Mouse (Mus musculus) olfactory bulb, adult 2 months (tissue): ENCODE data around the gene Guk1. TPM values are rescaled to one million over a fixed set of nuclear protein-coding genes. Genes with fewer than 3 reads are reported as not detected.

Experiments
- H3K27ac ChIP-seq: fragments of 200-500 bp; 2 replicates; pipeline ENCODE4 v1.5.1; 2012; ENCODE audit warnings: low read depth, low read length; ENCODE audit not compliant: insufficient read depth
- H3K4me1 ChIP-seq: fragments of 200-500 bp; 2 replicates; pipeline ENCODE4 v1.6.1; 2012; ENCODE audit warnings: low read length; ENCODE audit not compliant: control insufficient read depth, insufficient read depth
- H3K4me3 ChIP-seq: fragments of 200-500 bp; 2 replicates; pipeline ENCODE4 v1.5.1; 2012; ENCODE audit warnings: mild to moderate bottlenecking, low read depth, low read length, moderate library complexity; ENCODE audit not compliant: insufficient read depth
- CTCF ChIP-seq: fragments of 200-500 bp; IDR thresholded peaks from 2 replicates; pipeline ENCODE4 v1.5.1; 2012; ENCODE audit warnings: low read depth, mild to moderate bottlenecking, low read length, moderate library complexity; ENCODE audit not compliant: insufficient read depth
- POLR2A ChIP-seq: fragments of 200-500 bp; IDR thresholded peaks from 2 replicates; pipeline ENCODE4 v1.6.1; 2012; ENCODE audit warnings: mild to moderate bottlenecking, low read depth, low read length, moderate library complexity; ENCODE audit not compliant: insufficient read depth
- WGBS: fragments of 180-500 bp; shearing (Covaris S2); methylation state at CpG from one replicate; pipeline ENCODE4 v1.1.7; 2018; 5-methylcytosine and 5-hydroxymethylcytosine counted together
- polyA plus RNA-seq: library from polyadenylated mRNA; stranded (reverse); fragments of >200 nt; gene quantifications from 2 replicates; pipeline ENCODE4 v1.2.4, GENCODE M21; 2012; ENCODE audit warnings: low replicate concordance; ENCODE audit not compliant: missing spikeins, insufficient read depth, insufficient read length

The Guk1 gene
- polyA plus RNA-seq, 1 experiment: not detected

GRCm38 (mm10) chr11:59176475-59176874, 15.5 kb downstream of the Guk1 start:
- WGBS: 6% methylated on average over 48 of the region's 48 CpGs
- H3K4me3 ChIP-seq: no peak overlapping the region
- TF ChIP-seq POLR2A (no peak), CTCF (no peak)
- no peak overlapping the region for H3K27ac ChIP-seq
- H3K4me1 ChIP-seq: no peaks in the 10 kb centered on the region

- TF ChIP-seq CTCF: no peak
- TF ChIP-seq POLR2A: no peak
- H3K4me1 ChIP-seq: no peaks in the 10 kb centered on the region
- no peak overlapping the region for H3K27ac ChIP-seq
- 69% methylated on average over 6 of the region's 6 CpGs for WGBS
- H3K4me3 ChIP-seq: no peak overlapping the region
Observed at GRCm38 (mm10) chr11:59174189-59174838, 17.7 kb downstream of the Guk1 start.

- no peaks in the 10 kb centered on the region for H3K4me1 ChIP-seq
- H3K4me3 ChIP-seq: no peak overlapping the region
- H3K27ac ChIP-seq: no peak overlapping the region
- no peak for TF ChIP-seq POLR2A
- no peak for TF ChIP-seq CTCF
- 70% methylated on average over 4 of the region's 4 CpGs for WGBS
Observed at GRCm38 (mm10) chr11:59170549-59170948, 21.5 kb downstream of the Guk1 start.

- TF ChIP-seq POLR2A (no peak), CTCF (no peak)
- no peak overlapping the region for H3K4me3 ChIP-seq
- 88% methylated on average over 3 of the region's 3 CpGs for WGBS
- H3K4me1 ChIP-seq: no peaks in the 10 kb centered on the region
- H3K27ac ChIP-seq: no peak overlapping the region
Observed at GRCm38 (mm10) chr11:59169807-59170206, 22.2 kb downstream of the Guk1 start.

- no peak overlapping the region for H3K4me3 ChIP-seq
- TF ChIP-seq CTCF: no peak
- TF ChIP-seq POLR2A: no peak
- H3K27ac ChIP-seq: no peak overlapping the region
- H3K4me1 ChIP-seq: peaks cover 10% of the 10 kb centered on the region; the same call in 1 of the 2 replicates
- 39% methylated on average over 2 of the region's 2 CpGs for WGBS
Observed at GRCm38 (mm10) chr11:59165616-59166241, 26.3 kb downstream of the Guk1 start.

- Histone ChIP-seq H3K27ac (no peak overlapping the region), H3K4me3 (no peak overlapping the region), H3K4me1 (peaks cover 10% of the 10 kb centered on the region; the same call in 1 of the 2 replicates)
- TF ChIP-seq POLR2A (no peak), CTCF (no peak)
- WGBS: 88% methylated on average over 9 of the region's 9 CpGs
Observed at GRCm38 (mm10) chr11:59164384-59164783, 27.6 kb downstream of the Guk1 start.

GRCm38 (mm10) chr11:59163255-59164236, 28.5 kb downstream of the Guk1 start, which contains the start of gene Iba57:
Iba57 (minus strand) TSS chr11:59163739.
- Histone ChIP-seq H3K4me1 (peaks cover 10% of the 10 kb centered on the region; the same call in 1 of the 2 replicates), H3K4me3 (peak within 1 kb of the TSS; percentile 79), H3K27ac (peak within 1 kb of the TSS; percentile 97)
- WGBS: 3% methylated on average over 68 of the region's 68 CpGs
- TF ChIP-seq CTCF (0 out of 2 replicates have a peak, but pooled peaks have one; percentile 28), POLR2A (peak; percentile 94)

- Histone ChIP-seq H3K4me3 (peak overlapping the region; percentile 79), H3K4me1 (peaks cover 10% of the 10 kb centered on the region; the same call in 1 of the 2 replicates), H3K27ac (peak overlapping the region; percentile 16; the same call in 1 of the 2 replicates)
- WGBS: 49% methylated on average over 9 of the region's 9 CpGs
- TF ChIP-seq CTCF: no peak
- no peak for TF ChIP-seq POLR2A
Observed at GRCm38 (mm10) chr11:59162443-59163254, 29.4 kb downstream of the Guk1 start.
